Mouse (Mus musculus): Measurements from ENCODE around the gene Ptbp1.

DNA sequence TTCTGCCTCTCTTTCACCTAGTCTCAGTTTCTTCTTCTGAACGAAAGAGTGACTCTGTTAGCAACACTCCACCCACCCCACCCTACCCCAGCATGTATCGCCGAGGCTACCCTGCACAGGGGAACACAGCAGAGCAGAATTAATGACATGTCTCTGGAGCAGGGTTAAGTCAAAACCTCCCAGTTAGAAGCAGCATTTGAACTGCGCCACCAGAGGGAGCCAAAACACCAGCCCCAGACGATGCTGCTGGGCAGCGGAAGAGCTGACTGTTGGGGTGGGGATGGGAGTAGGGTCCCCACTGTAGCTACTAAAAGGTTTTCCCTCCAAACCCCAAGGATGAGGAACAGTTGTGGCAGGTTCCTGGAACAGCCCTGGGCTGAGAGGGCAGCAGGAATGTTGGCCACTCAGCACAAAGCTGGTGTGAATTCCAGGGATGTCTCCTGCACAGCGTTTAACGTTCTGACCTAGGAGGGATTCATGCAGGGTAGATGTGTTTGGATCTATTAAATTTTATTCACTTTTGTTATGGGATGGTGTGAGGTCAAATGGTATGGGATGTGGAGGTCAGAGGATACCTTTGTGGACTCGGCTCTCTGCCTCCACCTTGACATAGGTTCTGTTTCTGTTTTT is 19.3 kb upstream of the Ptbp1 start:
- TF ChIP-seq TAL1 (IDR thresholded peaks at IDR 0.05; ENCODE audit: low read length) (no peak), GATA1 (IDR thresholded peaks at IDR 0.05; ENCODE audit: low read length) (no peak)

Measured in erythroblast, embryonic 14.5 days (primary cell).